Mouse (Mus musculus): ENCODE measurements around the gene Cep55.

GRCm38 (mm10) chr19:38025254-38026041 is 29.4 kb upstream of the Cep55 start:
- TF ChIP-seq CTCF (IDR thresholded peaks at IDR 0.05; ENCODE audit: low read depth, low read length) (no peak), POLR2A (IDR thresholded peaks at IDR 0.05; ENCODE audit: borderline replicate concordance, low read depth, low read length) (no peak)
